Mouse (Mus musculus) ES-E14 (cell line): ENCODE measurements around the gene Tab2. TPM values are rescaled to one million over a fixed set of nuclear protein-coding genes. Genes with fewer than 3 reads are reported as not detected.

Experiments
- DNase-seq: peaks from one replicate; pipeline ENCODE4 v3.0.0-alpha.2; 2013; ENCODE audit warnings: low read depth, low spot score
- H3K27ac ChIP-seq: 2 replicates; pipeline ENCODE4 v1.5.1; 2012; ENCODE audit warnings: low read depth, mild to moderate bottlenecking, low read length, moderate library complexity, mixed read lengths; ENCODE audit not compliant: poor library complexity, insufficient read depth, severe bottlenecking
- H3K36me3 ChIP-seq: 2 replicates; pipeline ENCODE4 v1.6.1; 2012; ENCODE audit warnings: mild to moderate bottlenecking, low read length, moderate library complexity, mixed read lengths; ENCODE audit not compliant: control insufficient read depth, poor library complexity, insufficient read depth, severe bottlenecking
- H3K4me1 ChIP-seq, 2 experiments: fragments of 150-350 bp in 1 of 2; sonication (generic) in 1 of 2; 2 replicates each; pipeline ENCODE4 v1.6.1; 2012; ENCODE audit warnings: low read length in 2 of 2, mild to moderate bottlenecking in 1 of 2, mixed read lengths in 1 of 2; ENCODE audit not compliant: control insufficient read depth in 2 of 2, insufficient read depth in 2 of 2, poor library complexity in 1 of 2
- H3K4me3 ChIP-seq, 2 experiments: fragments of 150-350 bp in 1 of 2; sonication (generic) in 1 of 2; 2 replicates each; pipeline ENCODE4 v1.5.1; 2012; ENCODE audit warnings: low read length in 2 of 2, low read depth in 1 of 2, mild to moderate bottlenecking in 1 of 2, mixed read lengths in 1 of 2; ENCODE audit not compliant: insufficient read depth in 1 of 2, poor library complexity in 1 of 2, severe bottlenecking in 1 of 2
- H3K9ac ChIP-seq: 2 replicates; pipeline ENCODE4 v1.6.1; 2012; ENCODE audit warnings: low read depth, mild to moderate bottlenecking, low read length, mixed read lengths; ENCODE audit not compliant: poor library complexity, insufficient read depth, severe bottlenecking
- H3K9me3 ChIP-seq: fragments of 150-350 bp; sonication (generic); 2 replicates; pipeline ENCODE4 v1.6.1; 2012; ENCODE audit warnings: low read depth, mild to moderate bottlenecking, low read length; ENCODE audit not compliant: control insufficient read depth, insufficient read depth
- CHD2 ChIP-seq: IDR thresholded peaks from 2 replicates; pipeline ENCODE4 v1.6.1; 2014; ENCODE audit warnings: mild to moderate bottlenecking, low read depth, low read length, inconsistent platforms
- HCFC1 ChIP-seq: IDR thresholded peaks from 2 replicates; pipeline ENCODE4 v1.6.1; 2012; ENCODE audit warnings: low read length, inconsistent platforms, borderline replicate concordance; ENCODE audit not compliant: insufficient read depth
- MAFK ChIP-seq: IDR thresholded peaks from 2 replicates; pipeline ENCODE4 v1.6.1; 2014; ENCODE audit warnings: mild to moderate bottlenecking, low read depth, low read length, inconsistent platforms; ENCODE audit not compliant: insufficient read depth
- ZC3H11A ChIP-seq: IDR thresholded peaks from 2 replicates; pipeline ENCODE4 v1.6.1; 2012; ENCODE audit warnings: low read depth, mild to moderate bottlenecking, inconsistent platforms, low read length, borderline replicate concordance
- ZNF384 ChIP-seq: IDR thresholded peaks from 2 replicates; pipeline ENCODE4 v1.6.1; 2012; ENCODE audit warnings: low read depth, low read length, inconsistent platforms
- in situ Hi-C, 2 experiments: fragments of 600-800 bp; cut with MboI; formaldehyde crosslinking; loops; one replicate each; pipeline ENCODE4 v1.15.1; 2025; ENCODE audit warnings: low sequenced_read_pairs in 2 of 2, inconsistent platforms in 1 of 2; ENCODE audit not compliant: unreplicated experiment in 2 of 2
- total RNA-seq: library from RNA; depleted of rRNA; stranded (reverse); fragments of 300-350 nt; gene quantifications from 2 replicates; pipeline ENCODE4 v1.2.3, GENCODE M21; 2012

The Tab2 gene
- total RNA-seq, 1 experiment = 47.0 TPM

GRCm38 (mm10) chr10:7976462-7976861 lies 20.4 kb upstream of the Tab2 start:
- no peak for TF ChIP-seq ZC3H11A
- no peak for TF ChIP-seq CHD2
- no peak for TF ChIP-seq HCFC1
- no peak for TF ChIP-seq MAFK
- TF ChIP-seq ZNF384 = no peak
- Histone ChIP-seq H3K4me1 (no peaks in the 10 kb centered on the region), H3K27ac (no peak overlapping the region), H3K9ac (no peak overlapping the region), H3K36me3 (no peaks in the 10 kb centered on the region), H3K9me3 (no peaks in the 10 kb centered on the region), H3K4me3 (no peak overlapping the region)
- DNase-seq = no peak
- in situ Hi-C loops = no loop called here

GRCm38 (mm10) chr10:7968747-7969280 lies 12.8 kb upstream of the Tab2 start:
- TF ChIP-seq MAFK (no peak), HCFC1 (no peak), ZNF384 (no peak), ZC3H11A (no peak), CHD2 (no peak)
- Histone ChIP-seq H3K9me3 (no peaks in the 10 kb centered on the region), H3K9ac (no peak overlapping the region), H3K4me3 (no peak overlapping the region), H3K36me3 (no peaks in the 10 kb centered on the region), H3K4me1 (no peaks in the 10 kb centered on the region), H3K27ac (no peak overlapping the region)
- DNase-seq = no peak
- in situ Hi-C loops = no loop called here

- Histone ChIP-seq H3K4me3 (no peak overlapping the region), H3K9me3 (no peaks in the 10 kb centered on the region), H3K9ac (no peak overlapping the region), H3K36me3 (no peaks in the 10 kb centered on the region), H3K27ac (no peak overlapping the region), H3K4me1 (no peaks in the 10 kb centered on the region)
- in situ Hi-C loops = no loop called here
- TF ChIP-seq HCFC1 = no peak
- TF ChIP-seq MAFK = no peak
- no peak for TF ChIP-seq ZNF384
- TF ChIP-seq ZC3H11A = no peak
- TF ChIP-seq CHD2 = no peak
- no peak for DNase-seq
Measured at GRCm38 (mm10) chr10:7967096-7967495, 11.1 kb upstream of the Tab2 start.

- no peak overlapping the region for H3K27ac ChIP-seq
Measured at GRCm38 (mm10) chr10:7959073-7959472, 3.0 kb upstream of the Tab2 start.

GRCm38 (mm10) chr10:7955634-7956121 lies 352 bp downstream of the Tab2 start:
- Histone ChIP-seq H3K4me3 (peak overlapping the region; percentile 83 to 100), H3K9ac (peak overlapping the region; percentile 97), H3K4me1 (peaks cover 0 to 2% of the 10 kb centered on the region in 2 experiments; a peak in 1 of 4 replicates), H3K27ac (peak overlapping the region; percentile 84), H3K36me3 (no peaks in the 10 kb centered on the region), H3K9me3 (no peaks in the 10 kb centered on the region)
- in situ Hi-C loops = no loop called here
- no peak for TF ChIP-seq CHD2
- TF ChIP-seq HCFC1 = no peak
- no peak for TF ChIP-seq ZNF384
- no peak for TF ChIP-seq MAFK
- TF ChIP-seq ZC3H11A = no peak
- DNase-seq = no peak

More at GRCm38 (mm10) chr10:7959073-7959472, 3.0 kb upstream of the Tab2 start:
- no peak overlapping the region for H3K9ac ChIP-seq
- no peak for TF ChIP-seq HCFC1
- no peak for TF ChIP-seq MAFK
- no peak for TF ChIP-seq CHD2
- no peak for TF ChIP-seq ZNF384
- TF ChIP-seq ZC3H11A = no peak
- DNase-seq = no peak
- in situ Hi-C loops = no loop called here
- no peak overlapping the region for H3K4me3 ChIP-seq
- no peaks in the 10 kb centered on the region for H3K9me3 ChIP-seq
- H3K4me1 ChIP-seq = peaks cover 0 to 2% of the 10 kb centered on the region in 2 experiments; a peak in 1 of 4 replicates
- no peaks in the 10 kb centered on the region for H3K36me3 ChIP-seq
